Mouse (Mus musculus) gastrocnemius, adult 2 months (tissue): ENCODE measurements around the gene Lnpk. TPM values are rescaled to one million over a fixed set of nuclear protein-coding genes. Genes with fewer than 3 reads are reported as not detected.

ENCODE experiments used
- DNase-seq: peaks from one replicate; pipeline ENCODE4 v3.0.0; 2022
- H3K27ac ChIP-seq: fragments of 200-600 bp; 2 replicates; pipeline ENCODE4 v1.8.1; 2022; ENCODE audit warnings: mild to moderate bottlenecking
- H3K4me3 ChIP-seq: fragments of 200-600 bp; 2 replicates; pipeline ENCODE4 v1.8.1; 2022; ENCODE audit warnings: mild to moderate bottlenecking, moderate library complexity
- CTCF ChIP-seq: fragments of 200-600 bp; IDR thresholded peaks from 2 replicates; pipeline ENCODE4 v1.8.1; 2022; ENCODE audit warnings: antibody characterized with exemption, mild to moderate bottlenecking, moderate library complexity
- intact Hi-C: fragments of 180-260 bp; cut with DNase I; formaldehyde crosslinking; loops from one replicate; pipeline ENCODE4 v1.15.1; 2025
- total RNA-seq, 2 experiments: library from RNA; stranded (reverse); gene quantifications; 2 replicates each; pipeline ENCODE4 v1.2.3; 2021

Lnpk gene
- total RNA-seq, 2 experiments from 2014 or later: 47.4 to 56.8 TPM

GRCm38 (mm10) chr2:74482086-74482485, 97.1 kb downstream of the Lnpk start:
- no peak for DNase-seq
- no peak for TF ChIP-seq CTCF
- Histone ChIP-seq H3K27ac (no peak overlapping the region), H3K4me3 (no peak overlapping the region)
- intact Hi-C loops: no loop called here

Other genes starting within 250 kb of the Lnpk start
- not detected for gene Evx2, start 80.1 kb upstream of the Lnpk start, total RNA-seq
- gene Hoxd13, start 88.9 kb upstream of the Lnpk start, total RNA-seq: not detected
- gene Hoxd12, start 95.6 kb upstream of the Lnpk start, total RNA-seq: not detected
- gene Hoxd11, start 100.1 kb upstream of the Lnpk start, total RNA-seq: not detected
- gene Hoxd10, start 112.5 kb upstream of the Lnpk start, total RNA-seq: 1 to 10 TPM; 4.0 to 4.8 TPM
- gene Hoxd9, start 118.3 kb upstream of the Lnpk start, total RNA-seq: 10 to 100 TPM; 15.8 to 19.1 TPM
- gene Hoxd8, start 125.2 kb upstream of the Lnpk start, total RNA-seq: 10 to 100 TPM; 39.3 to 49.0 TPM
- not detected for gene Hoxd3, start 132.5 kb upstream of the Lnpk start, total RNA-seq
- gene Hoxd4, start 132.5 kb upstream of the Lnpk start, total RNA-seq: 1 to 10 TPM; 1.4 to 2.0 TPM
- under 1 TPM; 0.08 to 0.36 TPM for gene Gm28230, start 147.3 kb upstream of the Lnpk start, total RNA-seq
- gene Hoxd1, start 183.5 kb upstream of the Lnpk start, total RNA-seq: not detected
- 10 to 100 TPM; 24.4 to 46.4 TPM for gene Mtx2, start 246.4 kb upstream of the Lnpk start, total RNA-seq